Mouse (Mus musculus): Measurements from ENCODE around the gene Dzip1l. TPM values are rescaled to one million over a fixed set of nuclear protein-coding genes. Genes with fewer than 3 reads are reported as not detected.

Dzip1l gene
- total RNA-seq, 4 experiments from 2014 or later: 20.9 to 28.1 (median 25.1) TPM

DNA sequence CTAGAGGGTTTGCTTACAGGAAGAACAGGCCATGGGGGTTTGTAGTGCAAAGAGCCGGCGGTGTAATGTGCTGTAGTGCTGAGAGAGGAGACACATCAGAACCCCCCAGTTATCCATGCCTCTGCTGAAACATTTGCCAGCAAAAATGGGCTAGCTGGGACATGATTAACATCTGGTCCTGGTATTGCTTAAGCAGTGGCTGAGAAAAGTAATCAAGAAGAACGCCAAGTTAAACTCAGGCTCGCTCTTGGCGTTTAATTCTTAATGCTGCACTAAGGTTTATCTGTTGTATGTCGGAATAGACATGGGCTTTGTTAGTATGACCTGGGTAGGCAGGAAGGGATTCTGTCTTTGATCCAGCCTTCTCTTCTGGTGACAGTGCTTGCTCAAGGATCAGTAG lies 16.8 kb downstream of the Dzip1l start:
- DNase-seq (ENCODE audit: low spot score in 2 of 2): no peak

DNA sequence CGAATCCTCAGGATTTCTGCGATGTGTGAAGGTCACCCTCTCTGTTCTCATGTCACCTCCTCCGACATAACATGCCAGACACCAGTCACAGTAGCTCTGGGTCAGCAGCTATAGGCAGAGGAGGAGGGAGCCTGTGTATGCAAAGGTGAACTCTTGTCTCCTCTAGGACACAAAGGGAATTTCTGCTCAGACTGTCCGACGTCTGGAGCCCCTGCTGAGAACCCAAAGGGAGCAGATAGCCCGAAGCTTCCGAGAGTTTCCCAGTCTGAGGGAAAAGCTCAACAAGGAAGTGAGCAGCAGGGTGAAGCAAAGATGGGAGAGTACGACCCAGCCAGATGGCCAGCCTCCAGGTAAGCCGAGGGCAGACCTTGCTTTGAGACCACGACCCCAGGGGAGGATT lies 31.5 kb downstream of the Dzip1l start:
- DNase-seq (ENCODE audit: low spot score in 2 of 2): no peak

DNA sequence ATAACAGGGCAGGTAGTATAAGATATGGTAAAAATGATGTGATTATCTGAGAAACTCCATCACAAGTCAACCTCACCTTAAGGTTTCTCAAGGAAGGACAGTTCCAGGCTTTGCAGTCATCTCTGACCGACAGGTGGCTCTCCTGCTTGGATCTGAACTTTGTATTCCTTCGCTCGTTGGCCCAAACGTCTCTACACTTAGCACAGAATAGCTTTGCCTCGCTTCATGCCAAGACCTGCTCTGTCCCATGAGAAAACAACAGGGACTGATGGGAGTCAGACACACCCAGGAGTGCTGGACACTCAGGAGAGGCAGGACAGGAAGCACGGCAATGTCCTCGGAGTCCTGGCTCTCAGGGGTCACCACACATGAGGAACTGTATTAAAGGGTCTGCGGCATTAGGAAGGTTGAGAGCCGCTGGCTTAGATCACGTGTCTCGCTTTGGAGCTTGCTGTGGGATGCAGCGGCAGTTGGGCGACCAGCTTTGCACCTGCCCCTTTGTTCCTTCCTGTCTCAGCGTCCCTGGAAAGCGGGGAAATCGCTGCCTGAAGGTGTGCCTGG lies 32.4 kb downstream of the Dzip1l start:
- no peak for DNase-seq (ENCODE audit: low spot score in 2 of 2)

DNA sequence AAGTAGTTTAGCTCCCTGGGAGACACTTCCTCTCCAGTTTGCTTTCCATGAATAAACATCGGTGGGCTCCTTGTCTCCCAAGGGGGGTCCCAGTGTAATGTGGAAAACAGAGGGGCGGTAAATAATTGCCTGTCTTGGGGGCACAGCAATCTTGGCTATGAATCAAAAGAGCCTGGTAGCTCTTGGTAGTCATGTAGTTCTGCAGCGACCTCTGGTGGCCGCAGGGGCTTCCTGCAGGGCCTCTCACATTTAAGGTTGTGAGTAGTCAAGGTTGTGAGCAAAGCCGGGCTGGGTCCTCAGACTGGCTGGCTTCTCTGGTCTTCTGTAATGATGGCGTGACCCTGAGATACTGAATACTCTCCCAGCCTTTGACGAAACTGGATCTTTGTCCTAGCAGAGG lies 33.1 kb downstream of the Dzip1l start:
- peak; percentile 38 to 75 for DNase-seq (ENCODE audit: low spot score in 2 of 2)

DNA sequence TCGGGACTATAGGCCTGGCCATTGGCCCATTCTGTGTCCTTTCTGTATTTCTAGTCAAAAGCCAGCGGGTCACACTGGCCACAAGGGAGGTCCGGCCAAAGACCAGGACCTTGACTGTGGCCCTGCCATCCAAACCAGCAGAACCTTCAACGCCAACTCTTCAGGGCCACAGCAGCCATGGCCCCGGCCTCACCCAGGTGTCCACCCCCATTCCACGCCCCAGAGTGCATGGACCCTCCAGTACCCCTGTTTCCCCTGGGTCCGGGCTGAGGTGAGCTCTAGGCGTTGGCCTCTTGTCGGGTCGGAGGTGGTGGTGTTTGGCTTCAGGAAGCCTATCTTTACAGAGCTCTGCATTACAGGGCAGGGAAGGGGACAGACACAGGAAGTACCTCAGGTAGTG lies 33.6 kb downstream of the Dzip1l start:
- DNase-seq (ENCODE audit: low spot score in 2 of 2): no peak

DNA sequence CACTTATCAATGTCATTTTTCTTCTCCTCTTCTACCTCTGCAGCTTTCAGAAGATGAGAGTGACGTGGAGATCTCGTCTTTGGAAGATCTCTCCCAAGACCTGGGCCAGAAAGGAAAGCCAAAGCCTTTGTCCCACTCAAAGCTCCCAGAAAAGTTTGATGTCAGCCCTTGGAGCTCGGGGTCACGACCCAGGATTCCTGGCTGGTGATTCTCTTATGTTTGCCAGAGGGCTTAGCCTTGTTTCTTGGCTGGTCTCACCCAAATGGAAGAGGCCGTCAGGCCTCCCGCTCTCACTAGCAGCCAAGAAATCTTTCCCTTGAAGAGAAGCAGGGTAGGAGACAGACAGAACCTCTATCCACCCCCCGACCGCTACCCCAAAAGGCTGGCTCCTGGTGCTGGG lies 38.3 kb downstream of the Dzip1l start:
- DNase-seq (ENCODE audit: low spot score in 2 of 2): peak in 1 of 2 experiments; percentile 40

DNA sequence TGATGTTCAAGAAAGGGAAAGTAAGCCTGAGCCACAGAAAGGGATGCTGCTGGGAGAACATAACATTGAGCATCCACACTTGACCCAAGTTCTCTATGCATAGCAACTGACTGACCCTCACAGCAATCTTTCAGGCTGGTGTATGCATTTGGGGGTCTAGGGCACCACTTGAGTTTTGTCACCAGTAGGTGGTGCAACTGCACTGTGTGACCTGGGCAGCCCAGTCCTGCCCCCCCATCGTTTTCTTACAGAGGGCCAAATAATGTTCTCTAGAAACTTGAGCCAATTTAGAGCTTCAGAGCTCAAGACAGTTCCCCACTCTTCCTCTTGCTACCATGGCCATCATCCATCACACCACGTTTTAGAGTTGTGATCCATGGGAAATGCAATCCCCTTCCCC lies 42.3 kb downstream of the Dzip1l start:
- DNase-seq (ENCODE audit: low spot score in 2 of 2): no peak

DNA sequence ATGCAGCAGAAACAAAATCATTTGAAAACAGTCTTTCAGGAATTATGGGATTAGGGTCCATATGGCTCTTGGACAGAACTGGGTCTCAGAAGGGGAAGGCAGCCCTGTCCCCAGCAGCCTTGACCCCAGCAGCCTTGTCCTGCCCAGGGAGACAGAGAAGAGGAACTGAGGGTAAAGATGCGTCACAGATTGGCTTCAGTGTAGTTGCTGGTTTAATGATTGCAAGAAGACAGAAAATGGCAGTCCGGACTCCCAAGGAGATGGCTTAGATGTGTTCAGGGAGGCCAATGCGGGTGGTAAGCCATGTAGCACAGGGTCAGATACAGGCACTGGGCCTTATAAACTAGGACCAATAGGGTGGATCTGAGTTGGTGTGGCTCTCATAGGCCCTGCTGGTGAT lies 46.4 kb downstream of the Dzip1l start:
- no peak for DNase-seq (ENCODE audit: low spot score in 2 of 2)

DNA sequence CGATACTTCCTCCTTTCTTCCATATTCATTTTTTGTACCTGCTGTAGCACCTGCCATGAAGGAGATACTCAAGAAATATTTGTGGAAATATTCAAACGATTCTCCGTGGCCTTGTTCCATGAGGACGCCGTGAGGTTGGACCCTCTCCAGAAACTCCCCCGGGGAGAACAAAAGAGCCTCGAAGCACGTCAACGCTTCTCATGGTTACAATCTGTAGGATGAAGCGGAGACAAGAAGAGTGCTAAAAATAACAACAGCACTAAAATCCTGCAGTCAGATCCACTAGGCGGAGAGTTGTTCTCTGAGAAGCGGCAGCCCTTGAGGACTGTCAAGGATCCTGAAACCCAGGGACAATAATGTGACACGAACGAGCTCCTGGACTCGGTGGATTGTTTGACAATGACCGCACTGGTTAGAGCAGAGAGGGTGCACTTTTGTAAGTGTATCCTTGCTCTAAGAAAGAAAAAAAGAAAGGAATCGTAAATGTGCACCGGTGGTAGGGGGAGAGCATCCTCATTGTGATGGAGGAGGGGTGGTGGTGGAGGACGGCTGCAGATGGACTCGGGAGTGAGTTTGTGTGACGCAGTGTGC lies 52.8 kb downstream of the Dzip1l start:
- no peak for DNase-seq (ENCODE audit: low spot score in 2 of 2)

DNA sequence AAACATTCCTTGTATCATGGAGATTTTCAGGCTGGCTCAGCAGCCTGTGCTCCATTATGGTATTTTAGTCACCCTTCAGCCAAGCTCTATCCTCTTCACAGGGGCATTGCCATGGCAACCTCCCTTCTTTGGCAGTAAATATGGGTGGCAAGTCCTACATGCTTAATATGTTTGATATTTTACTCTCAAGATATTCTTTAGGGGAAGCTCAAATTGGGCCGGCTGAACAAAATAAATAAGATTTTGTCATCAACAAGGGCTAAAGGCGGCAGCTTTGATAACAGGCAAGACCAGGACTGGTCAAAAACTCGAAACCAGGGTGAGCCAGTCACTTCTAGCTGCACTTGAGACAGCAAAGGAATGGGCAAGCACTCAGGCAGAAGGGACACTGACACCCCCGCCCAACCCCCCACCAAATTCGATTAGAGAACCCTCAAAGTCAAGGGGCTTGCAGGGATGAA lies 55.8 kb downstream of the Dzip1l start:
- peak in 1 of 2 experiments; percentile 32 for DNase-seq (ENCODE audit: low spot score in 2 of 2)

DNA sequence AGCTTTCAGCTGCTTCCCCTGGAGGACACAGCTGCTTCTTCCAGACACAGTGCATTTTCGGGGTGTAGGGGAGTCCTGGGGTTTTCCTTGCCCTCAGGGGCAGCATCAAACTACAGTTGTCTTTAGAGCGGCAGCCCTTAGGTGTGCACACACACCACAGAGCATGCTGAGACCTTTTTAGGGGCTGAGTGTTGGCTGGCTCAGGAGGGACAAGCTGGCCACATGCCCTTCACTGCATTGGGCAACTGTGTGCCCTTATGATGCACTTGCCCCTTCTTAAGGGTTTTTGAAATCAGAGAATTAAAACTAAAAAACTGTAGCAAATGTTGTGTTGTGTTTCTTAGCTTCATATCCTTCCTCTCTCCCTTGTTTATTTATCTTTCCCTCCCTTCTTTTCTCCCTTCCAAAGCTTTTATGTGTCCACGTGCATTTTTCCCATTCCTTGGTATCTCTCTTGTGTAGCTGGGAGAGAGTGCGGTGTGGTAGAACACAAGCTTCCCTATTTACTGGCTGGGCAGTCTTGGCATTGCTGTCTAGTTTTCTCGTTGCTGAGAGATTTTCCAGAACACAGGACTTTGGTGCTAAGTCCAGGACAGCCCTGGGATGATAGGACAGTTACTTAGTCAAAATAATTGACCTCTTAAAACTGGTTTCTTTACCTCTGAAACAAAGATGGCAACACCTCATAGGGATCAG lies 56.4 kb downstream of the Dzip1l start:
- DNase-seq (ENCODE audit: low spot score in 2 of 2): no peak

DNA sequence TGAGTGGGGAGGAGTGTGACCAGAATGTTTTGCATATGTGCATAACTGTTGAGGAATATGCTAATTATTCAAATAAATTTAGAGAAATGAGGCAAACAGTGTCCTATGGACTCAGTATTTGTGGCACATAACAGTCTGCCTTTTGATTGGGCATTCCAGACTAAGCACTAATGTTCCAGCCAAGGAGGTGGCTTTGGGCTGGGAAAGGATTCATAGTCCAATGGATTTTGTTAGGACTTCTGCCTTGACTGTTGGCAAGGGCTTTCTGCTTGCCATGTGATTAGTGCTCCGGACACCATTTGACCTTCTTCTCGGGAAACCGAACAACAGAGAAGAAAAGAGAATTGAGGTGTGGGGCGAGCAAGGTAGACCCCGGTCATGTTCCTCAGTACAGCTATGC lies 60.5 kb downstream of the Dzip1l start:
- no peak for DNase-seq (ENCODE audit: low spot score in 2 of 2)

DNA sequence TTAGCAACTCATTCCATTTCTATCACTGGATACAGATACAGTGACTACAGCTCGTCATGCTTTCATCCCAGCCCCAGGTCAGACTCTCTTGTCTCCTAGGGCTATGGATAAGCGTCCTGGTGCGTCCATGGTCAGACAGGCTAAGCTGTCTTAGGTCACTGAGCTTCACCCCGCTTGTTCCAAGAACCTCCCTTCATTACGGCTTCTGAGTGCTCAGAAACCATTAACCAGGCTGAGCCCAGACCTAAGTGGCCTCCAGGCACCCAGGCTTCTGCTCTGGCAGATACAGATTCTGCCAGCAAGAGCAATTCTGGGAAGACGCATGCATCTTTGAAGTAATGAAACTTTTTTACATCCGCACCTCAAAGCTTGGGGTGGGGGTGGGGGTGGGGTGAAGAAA lies 61.1 kb downstream of the Dzip1l start:
- no peak for DNase-seq (ENCODE audit: low spot score in 2 of 2)

DNA sequence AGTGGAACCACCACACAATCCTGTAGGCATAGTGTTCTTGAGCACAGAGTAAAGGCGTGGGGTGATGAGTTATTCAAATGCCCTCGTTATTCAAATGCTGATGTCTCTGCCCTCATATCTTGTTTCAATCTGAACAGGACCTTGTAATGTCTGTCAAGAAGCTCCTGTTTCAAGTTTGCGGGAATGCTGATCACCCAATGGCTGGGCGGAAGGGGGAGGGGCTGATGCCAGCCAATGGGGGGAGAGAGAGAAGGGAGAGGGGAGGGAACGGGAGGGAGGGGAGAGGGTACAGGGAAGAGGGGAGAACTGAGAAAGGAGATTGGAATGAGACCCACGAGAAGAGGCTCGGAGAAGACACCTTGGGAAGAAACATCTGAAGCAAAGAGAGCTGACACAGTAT lies 65.7 kb downstream of the Dzip1l start:
- no peak for DNase-seq (ENCODE audit: low spot score in 2 of 2)

DNA sequence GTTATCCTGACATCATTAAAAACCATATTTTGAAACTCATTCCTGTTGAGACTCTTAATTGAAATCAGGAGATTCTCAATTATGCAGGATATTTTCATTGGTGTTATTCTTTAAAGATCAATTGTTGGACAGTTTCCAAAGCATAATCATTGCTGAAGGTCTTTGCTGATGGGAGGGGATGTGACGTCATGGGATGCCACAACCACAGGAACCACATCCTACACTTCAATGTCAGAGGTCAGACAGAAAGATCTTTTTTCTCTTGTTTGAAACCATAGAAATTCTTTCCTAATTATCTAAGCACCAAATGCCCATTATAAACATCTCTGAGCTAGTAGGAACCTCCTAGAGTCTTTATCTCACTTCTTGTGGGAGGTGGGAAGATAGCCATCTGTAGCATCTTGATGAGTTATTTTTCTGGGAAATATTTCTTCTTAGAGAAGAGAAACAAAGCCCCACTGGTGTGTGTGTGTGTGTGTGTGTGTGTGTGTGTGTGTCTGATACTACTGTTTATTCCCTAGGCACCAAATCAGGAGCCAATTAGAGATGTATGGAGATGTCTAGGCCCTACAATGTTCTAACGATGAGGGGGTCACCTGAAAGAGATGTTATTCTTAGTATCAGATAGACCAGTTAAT lies 70.6 kb downstream of the Dzip1l start:
- DNase-seq (ENCODE audit: low spot score in 2 of 2): no peak

DNA sequence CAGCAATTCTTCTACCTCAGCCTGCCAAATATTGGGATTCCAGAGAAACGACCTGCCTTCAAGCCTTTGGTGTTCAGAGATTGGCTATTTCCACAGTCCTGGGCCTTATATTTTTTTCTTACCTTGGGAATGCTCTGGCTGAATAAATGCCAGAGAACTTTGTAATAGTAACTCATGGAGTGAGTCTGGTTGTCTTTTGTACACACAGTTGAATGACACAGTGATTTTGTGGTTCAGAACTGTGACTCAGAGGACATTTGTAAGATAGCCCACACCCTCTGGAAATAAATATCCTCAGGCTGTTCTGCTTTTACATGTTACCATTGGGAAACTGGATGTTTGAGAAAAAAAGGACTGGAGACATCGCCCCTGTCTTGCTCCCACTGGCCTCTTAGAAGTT lies 71.9 kb downstream of the Dzip1l start:
- DNase-seq (ENCODE audit: low spot score in 2 of 2): no peak

DNA sequence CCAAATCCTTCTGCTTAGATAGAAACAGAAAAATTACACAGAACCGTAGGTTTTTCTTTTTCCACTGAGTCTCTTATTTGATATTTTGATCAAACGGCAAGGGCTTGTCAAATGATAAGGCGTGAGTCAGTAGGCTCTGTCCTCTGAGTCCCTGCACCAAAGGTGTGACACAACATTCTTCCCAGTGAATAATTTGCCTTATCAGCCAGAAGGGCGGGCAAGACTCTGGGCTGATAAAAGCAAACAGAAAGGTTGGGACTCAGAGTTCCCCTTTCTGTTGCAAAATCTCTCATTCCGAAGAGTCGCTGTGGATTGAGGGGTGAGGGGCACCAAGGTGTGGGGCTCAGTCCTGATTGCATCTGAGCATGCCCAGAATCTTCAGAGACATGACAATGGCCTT lies 72.9 kb downstream of the Dzip1l start:
- no peak for DNase-seq (ENCODE audit: low spot score in 2 of 2)

DNA sequence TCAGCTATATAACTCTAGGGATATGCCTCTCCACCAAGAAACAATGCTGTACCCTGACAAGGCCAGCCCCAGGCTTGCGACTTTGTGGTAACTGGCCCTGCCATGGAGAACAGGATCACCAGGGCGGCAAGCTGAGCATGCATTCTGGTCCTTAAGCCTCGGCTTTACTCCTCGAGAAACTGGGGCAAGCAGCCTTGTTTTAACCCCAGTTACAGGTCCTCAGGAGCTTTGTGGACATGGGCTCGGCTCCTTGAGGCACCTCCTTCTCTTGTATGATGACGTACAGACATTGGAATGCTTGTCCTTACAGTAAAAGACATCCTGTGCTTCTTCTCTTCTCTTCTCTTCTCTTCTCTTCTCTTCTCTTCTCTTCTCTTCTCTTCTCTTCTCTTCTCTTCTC lies 74.4 kb downstream of the Dzip1l start:
- DNase-seq (ENCODE audit: low spot score in 2 of 2): no peak

DNA sequence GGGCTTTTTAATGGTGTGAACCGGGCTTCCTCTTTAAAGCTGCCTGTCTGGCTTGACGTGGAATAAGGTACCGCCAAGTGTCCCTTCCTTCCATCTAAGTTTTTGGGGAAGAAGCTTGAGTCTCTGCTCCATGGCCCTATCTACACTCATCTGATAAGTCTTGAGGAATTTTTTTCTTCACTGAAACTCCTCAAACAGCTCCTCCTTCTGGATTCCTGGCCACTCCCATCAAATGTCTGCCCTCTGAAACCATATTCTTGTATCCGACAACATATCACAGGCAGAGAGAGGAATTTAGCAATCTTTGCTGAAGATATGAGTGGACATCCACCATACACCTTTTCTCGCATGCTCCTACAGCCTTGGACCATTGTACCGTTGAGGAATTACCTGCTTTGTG lies 77.0 kb downstream of the Dzip1l start:
- DNase-seq (ENCODE audit: low spot score in 2 of 2): no peak

DNA sequence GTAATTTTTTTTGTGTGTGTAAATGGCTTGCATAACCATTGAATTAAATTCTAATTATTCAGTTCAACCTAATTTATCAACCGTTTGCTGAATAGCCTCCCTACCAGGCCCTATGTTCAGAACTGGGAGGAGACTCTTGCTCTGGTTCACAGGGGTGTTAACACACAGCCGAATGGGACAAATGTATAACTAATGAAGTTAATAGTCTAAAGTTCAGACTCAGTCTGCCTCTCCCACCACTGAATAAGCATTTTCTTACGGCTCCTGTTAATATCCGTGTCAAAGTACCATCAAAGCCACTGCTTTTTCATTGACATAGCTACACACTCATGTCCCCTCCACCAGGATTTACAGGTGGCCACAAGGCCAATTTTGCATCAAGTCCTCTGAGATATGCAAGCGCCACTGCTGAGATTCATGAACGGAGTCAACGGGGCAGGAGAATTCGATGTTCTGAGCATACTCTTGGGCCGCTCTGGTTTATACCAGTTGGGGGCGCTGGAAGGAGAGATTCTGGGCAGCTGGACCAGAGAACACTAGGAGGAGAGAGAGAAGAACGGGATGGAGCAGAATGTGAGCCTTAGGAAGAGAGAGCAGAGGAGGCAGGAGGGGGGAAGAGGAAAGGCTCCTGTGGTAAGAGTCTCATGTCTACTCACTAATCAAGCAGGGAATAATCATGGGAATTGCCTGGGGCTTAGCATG lies 78.3 kb downstream of the Dzip1l start:
- DNase-seq (ENCODE audit: low spot score in 2 of 2): no peak

DNA sequence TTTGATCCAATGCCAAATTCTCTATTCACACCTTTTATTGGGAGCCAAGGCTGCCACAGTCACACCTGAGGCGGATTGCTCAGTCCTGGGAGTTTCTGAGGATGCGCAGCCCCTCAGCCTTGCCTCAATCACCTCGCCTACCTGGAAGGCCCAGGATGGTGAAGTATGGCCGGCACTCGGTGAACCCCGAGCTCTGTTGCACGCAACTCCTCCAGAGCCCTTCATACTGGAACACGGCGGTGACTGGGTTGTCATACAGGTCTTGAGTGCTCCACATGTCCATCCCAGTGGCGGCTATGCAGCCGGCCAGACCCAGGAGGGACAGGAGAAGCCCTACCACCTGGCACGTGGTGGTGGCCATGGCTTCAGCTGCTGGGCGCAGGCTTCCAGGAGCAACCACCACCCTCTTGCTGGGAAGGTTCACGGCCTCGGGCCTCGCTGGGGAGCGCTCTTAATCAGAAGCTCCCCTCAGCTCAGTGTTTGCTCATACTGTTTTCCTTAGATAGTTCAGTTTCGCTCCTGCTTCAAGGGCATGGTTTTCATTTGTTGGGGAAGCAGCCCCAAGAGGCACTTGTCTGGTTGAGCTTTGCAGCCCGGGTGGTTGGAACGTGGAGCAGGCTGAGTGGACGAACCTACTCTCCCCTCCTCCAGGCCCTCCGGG lies 80.4 kb downstream of the Dzip1l start:
- DNase-seq (ENCODE audit: low spot score in 2 of 2): no peak

Measured in layer of hippocampus, adult 8-10 months (tissue).